Mouse (Mus musculus): ENCODE measurements around the gene Sbno1.
A peak's percentile ranks its signal among the peaks of the same experiment; 100 is the strongest.
"Not testable (repeated sequence)": the region's sequence is repeated elsewhere in the genome, so short reads cannot be mapped to it uniquely, and the experiment has no call there.

The Sbno1 gene

GRCm38 (mm10) chr5:124377149-124377548 is 48.7 kb downstream of the Sbno1 start:
- peak; percentile 5 for DNase-seq (ENCODE audit: low read depth, low spot score)

GRCm38 (mm10) chr5:124376401-124376800 is 49.4 kb downstream of the Sbno1 start:
- no peak for DNase-seq (ENCODE audit: low read depth, low spot score)

- DNase-seq (ENCODE audit: low read depth, low spot score): no peak
These were observed 51.5 kb downstream of the Sbno1 start for GRCm38 (mm10) chr5:124374298-124374697.

- no peak for DNase-seq (ENCODE audit: low read depth, low spot score)
These were observed 59.1 kb downstream of the Sbno1 start for GRCm38 (mm10) chr5:124366721-124367120.

GRCm38 (mm10) chr5:124365754-124366153 is 60.0 kb downstream of the Sbno1 start:
- DNase-seq (ENCODE audit: low read depth, low spot score): no peak

- no peak for DNase-seq (ENCODE audit: low read depth, low spot score)
These were observed 61.5 kb downstream of the Sbno1 start for GRCm38 (mm10) chr5:124364173-124364918.

GRCm38 (mm10) chr5:124362982-124363381 is 62.8 kb downstream of the Sbno1 start, which contains the start of gene Cdk2ap1:
Gene Cdk2ap1 (minus strand): TSS chr5:124363082.
- DNase-seq (ENCODE audit: low read depth, low spot score): not testable (repeated sequence)

GRCm38 (mm10) chr5:124359641-124360040 is 66.2 kb downstream of the Sbno1 start:
- DNase-seq (ENCODE audit: low read depth, low spot score): peak; percentile 50

- peak; percentile 41 for DNase-seq (ENCODE audit: low read depth, low spot score)
These were observed 69.1 kb downstream of the Sbno1 start for GRCm38 (mm10) chr5:124356695-124357094.

GRCm38 (mm10) chr5:124355425-124355959 is 70.3 kb downstream of the Sbno1 start:
- DNase-seq (ENCODE audit: low read depth, low spot score): no peak

GRCm38 (mm10) chr5:124354574-124355424 is 71.0 kb downstream of the Sbno1 start:
- peak; percentile 65 for DNase-seq (ENCODE audit: low read depth, low spot score)

GRCm38 (mm10) chr5:124353726-124354547 is 71.9 kb downstream of the Sbno1 start:
- DNase-seq (ENCODE audit: low read depth, low spot score): peak; percentile 79

GRCm38 (mm10) chr5:124353011-124353725 is 72.6 kb downstream of the Sbno1 start:
- peak; percentile 58 for DNase-seq (ENCODE audit: low read depth, low spot score)

- DNase-seq (ENCODE audit: low read depth, low spot score): no peak
These were observed 73.5 kb downstream of the Sbno1 start for GRCm38 (mm10) chr5:124352141-124352920.

- DNase-seq (ENCODE audit: low read depth, low spot score): no peak
These were observed 74.2 kb downstream of the Sbno1 start for GRCm38 (mm10) chr5:124351604-124352003.

- DNase-seq (ENCODE audit: low read depth, low spot score): no peak
These were observed 74.7 kb downstream of the Sbno1 start for GRCm38 (mm10) chr5:124351111-124351560.

GRCm38 (mm10) chr5:124350350-124350749 is 75.5 kb downstream of the Sbno1 start:
- DNase-seq (ENCODE audit: low read depth, low spot score): no peak

- no peak for DNase-seq (ENCODE audit: low read depth, low spot score)
These were observed 76.6 kb downstream of the Sbno1 start for GRCm38 (mm10) chr5:124349196-124349595.

- no peak for DNase-seq (ENCODE audit: low read depth, low spot score)
These were observed 82.9 kb downstream of the Sbno1 start for GRCm38 (mm10) chr5:124342897-124343296.

Measured in A20 (cell line).